Mouse (Mus musculus): ENCODE results near the gene Dad1.

The Dad1 gene

GRCm38 (mm10) chr14:54253741-54254291 is at the start of gene Dad1, which contains the start of gene Abhd4:
Gene Dad1, minus strand, starts transcription at chr14:54254104.
Gene Abhd4, plus strand, starts transcription at chr14:54254188.
- DNase-seq (ENCODE audit: inconsistent ontology term) = peak; percentile 98

GRCm38 (mm10) chr14:54300676-54301075 is 46.8 kb upstream of the Dad1 start:
- no peak for DNase-seq (ENCODE audit: inconsistent ontology term)

- no peak for DNase-seq (ENCODE audit: inconsistent ontology term)
Observed at GRCm38 (mm10) chr14:54300136-54300535, 46.2 kb upstream of the Dad1 start.

- DNase-seq (ENCODE audit: inconsistent ontology term) = no peak
Observed at GRCm38 (mm10) chr14:54284839-54285238, 30.9 kb upstream of the Dad1 start, which contains the start of gene Olfr49. Gene Olfr49, minus strand, starts transcription at chr14:54284939.

- DNase-seq (ENCODE audit: inconsistent ontology term) = no peak
Observed at GRCm38 (mm10) chr14:54276446-54276845, 22.5 kb upstream of the Dad1 start.

- DNase-seq (ENCODE audit: inconsistent ontology term) = no peak
Observed at GRCm38 (mm10) chr14:54272696-54273095, 18.8 kb upstream of the Dad1 start.

- DNase-seq (ENCODE audit: inconsistent ontology term) = no peak
Observed at GRCm38 (mm10) chr14:54271976-54272606, 18.2 kb upstream of the Dad1 start.

- no peak for DNase-seq (ENCODE audit: inconsistent ontology term)
Observed at GRCm38 (mm10) chr14:54270413-54270812, 16.5 kb upstream of the Dad1 start.

- no peak for DNase-seq (ENCODE audit: inconsistent ontology term)
Observed at GRCm38 (mm10) chr14:54269566-54269965, 15.7 kb upstream of the Dad1 start.

GRCm38 (mm10) chr14:54267966-54268365 is 14.1 kb upstream of the Dad1 start:
- DNase-seq (ENCODE audit: inconsistent ontology term) = no peak

- DNase-seq (ENCODE audit: inconsistent ontology term) = no peak
Observed at GRCm38 (mm10) chr14:54265951-54266350, 12.0 kb upstream of the Dad1 start.

- no peak for DNase-seq (ENCODE audit: inconsistent ontology term)
Observed at GRCm38 (mm10) chr14:54265093-54265492, 11.2 kb upstream of the Dad1 start.

- no peak for DNase-seq (ENCODE audit: inconsistent ontology term)
Observed at GRCm38 (mm10) chr14:54264231-54264630, 10.3 kb upstream of the Dad1 start.

GRCm38 (mm10) chr14:54263099-54263498 is 9.2 kb upstream of the Dad1 start:
- DNase-seq (ENCODE audit: inconsistent ontology term) = no peak

- DNase-seq (ENCODE audit: inconsistent ontology term) = no peak
Observed at GRCm38 (mm10) chr14:54262622-54263021, 8.7 kb upstream of the Dad1 start.

GRCm38 (mm10) chr14:54261386-54261785 is 7.5 kb upstream of the Dad1 start:
- no peak for DNase-seq (ENCODE audit: inconsistent ontology term)

- peak; percentile 42 for DNase-seq (ENCODE audit: inconsistent ontology term)
Observed at GRCm38 (mm10) chr14:54260196-54260595, 6.3 kb upstream of the Dad1 start.

GRCm38 (mm10) chr14:54259722-54260085 is 5.8 kb upstream of the Dad1 start:
- DNase-seq (ENCODE audit: inconsistent ontology term) = peak; percentile 24

GRCm38 (mm10) chr14:54259003-54259721 is 5.3 kb upstream of the Dad1 start:
- peak; percentile 97 for DNase-seq (ENCODE audit: inconsistent ontology term)

- DNase-seq (ENCODE audit: inconsistent ontology term) = no peak
Observed at GRCm38 (mm10) chr14:54258131-54258670, 4.3 kb upstream of the Dad1 start.

GRCm38 (mm10) chr14:54254670-54255202 is 832 bp upstream of the Dad1 start:
- DNase-seq (ENCODE audit: inconsistent ontology term) = no peak

- DNase-seq (ENCODE audit: inconsistent ontology term) = no peak
Observed at GRCm38 (mm10) chr14:54250122-54250521, 3.8 kb downstream of the Dad1 start.

All from Muller cell, postnatal 12 days (primary cell).